Mouse (Mus musculus): ENCODE results near the gene Ctla4. TPM values are rescaled to one million over a fixed set of nuclear protein-coding genes. Genes with fewer than 3 reads are reported as not detected.

Ctla4 gene
- polyA plus RNA-seq (2017; shearing (Covaris generic)), result 100 to 1,000 TPM; 121 to 243 (median 214) TPM

DNA sequence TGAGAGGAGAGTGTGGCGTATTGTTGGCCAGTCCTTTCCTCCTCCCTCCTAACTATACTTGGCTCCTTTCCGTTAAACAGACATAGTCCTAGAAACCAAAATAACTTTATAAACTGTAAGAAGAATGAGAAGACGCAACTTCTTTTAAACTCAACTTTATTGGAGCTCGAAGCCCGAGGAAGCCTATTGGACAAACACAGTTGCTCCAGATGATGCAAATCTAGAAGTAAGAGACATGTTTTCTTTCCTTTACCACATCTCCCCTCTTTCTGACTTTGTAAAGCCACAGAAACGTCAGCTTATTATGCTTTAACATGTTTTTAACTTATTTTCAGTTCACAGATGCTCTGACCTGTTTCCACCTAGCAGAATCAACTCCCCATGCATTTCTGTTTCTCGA lies at the start of gene Ctla4:
Gene Ctla4 (plus strand): TSS at position 20 of the 400 bp plus-strand sequence.
- peak; percentile 49 for ATAC-seq

DNA sequence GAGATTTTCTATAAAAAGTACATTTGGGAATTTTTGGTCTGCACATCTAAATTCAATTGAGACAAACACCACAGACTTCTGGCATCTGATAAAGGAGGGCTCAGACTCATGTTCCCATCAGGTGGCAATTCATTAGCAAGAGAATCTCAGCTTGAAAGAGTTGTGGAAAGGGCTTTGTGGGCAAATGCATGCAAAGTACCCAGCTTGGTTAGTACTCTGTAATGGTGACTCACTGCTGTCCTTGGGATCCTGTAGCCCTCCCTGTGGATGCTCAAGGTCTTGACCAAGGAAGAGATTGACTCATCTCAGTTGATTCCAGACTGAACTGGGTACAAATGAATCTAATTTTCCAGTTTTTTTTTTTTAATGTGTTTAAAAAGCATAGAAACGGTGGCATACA lies 47.6 kb upstream of the Ctla4 start:
- ATAC-seq, result no peak

DNA sequence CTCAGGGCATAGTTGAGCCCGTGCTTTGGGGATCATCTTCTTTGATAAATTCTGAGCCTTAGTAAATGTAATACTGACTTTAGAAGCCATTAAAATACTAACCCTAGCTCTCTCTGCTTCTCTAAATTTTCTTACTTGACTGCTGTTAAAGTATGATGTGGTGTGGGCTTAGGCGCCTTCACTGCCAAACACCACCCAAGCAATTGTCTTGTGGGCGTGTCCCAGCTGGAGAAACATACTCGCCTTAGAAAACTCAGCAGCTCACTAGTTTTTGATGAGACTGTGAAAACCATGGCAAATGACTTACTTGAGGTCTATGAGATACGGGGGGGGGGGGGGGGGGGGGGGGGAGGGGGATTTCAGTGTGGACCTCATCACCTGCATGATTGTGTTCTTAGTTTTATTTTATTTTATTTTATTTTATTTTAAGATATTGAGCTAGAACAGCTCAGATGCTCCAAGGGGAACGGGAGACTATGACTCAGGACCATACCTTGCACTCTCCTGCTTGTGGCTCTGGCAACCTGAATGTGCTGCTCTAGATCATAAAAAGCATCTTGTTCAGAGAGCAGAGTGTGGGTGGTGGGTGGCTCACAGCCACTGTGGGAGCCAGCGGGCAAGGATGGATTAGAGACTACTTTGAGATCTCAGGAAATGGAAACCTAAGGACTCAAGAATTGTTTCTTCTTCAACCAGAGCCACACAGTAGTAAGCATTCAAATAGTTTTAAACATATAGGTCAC lies 41.3 kb upstream of the Ctla4 start:
- ATAC-seq, result no peak

DNA sequence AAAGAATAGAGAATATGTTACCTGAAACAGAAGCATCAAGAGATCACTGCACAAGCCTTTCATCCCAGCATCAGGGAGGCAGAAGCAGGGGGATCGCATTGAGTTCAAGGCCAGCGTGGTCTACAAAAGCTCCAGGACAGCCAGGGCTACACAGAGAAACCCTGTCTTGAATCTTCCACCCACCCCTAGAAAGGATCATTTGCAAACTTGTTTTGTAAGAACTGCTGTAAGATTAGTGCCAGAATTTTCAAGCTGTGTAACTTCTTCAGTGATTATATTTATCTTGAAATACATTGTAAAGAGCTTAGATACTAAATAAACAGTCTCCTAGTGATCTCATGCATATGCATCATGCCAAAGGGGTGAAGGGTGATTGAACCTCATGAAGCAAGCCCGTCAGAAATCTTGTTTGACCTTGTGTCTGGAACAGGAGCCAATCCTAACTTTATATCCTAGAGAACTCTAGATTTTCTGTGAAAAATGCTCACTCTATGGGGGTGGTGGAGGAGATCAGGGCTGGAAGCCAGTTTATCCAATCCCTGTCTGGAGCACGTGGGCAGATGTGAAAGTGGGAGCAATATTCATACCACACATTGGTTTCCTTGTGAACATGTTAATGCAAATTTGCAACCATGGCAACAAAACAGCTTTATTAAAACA lies 40.1 kb upstream of the Ctla4 start:
- ATAC-seq, result no peak

DNA sequence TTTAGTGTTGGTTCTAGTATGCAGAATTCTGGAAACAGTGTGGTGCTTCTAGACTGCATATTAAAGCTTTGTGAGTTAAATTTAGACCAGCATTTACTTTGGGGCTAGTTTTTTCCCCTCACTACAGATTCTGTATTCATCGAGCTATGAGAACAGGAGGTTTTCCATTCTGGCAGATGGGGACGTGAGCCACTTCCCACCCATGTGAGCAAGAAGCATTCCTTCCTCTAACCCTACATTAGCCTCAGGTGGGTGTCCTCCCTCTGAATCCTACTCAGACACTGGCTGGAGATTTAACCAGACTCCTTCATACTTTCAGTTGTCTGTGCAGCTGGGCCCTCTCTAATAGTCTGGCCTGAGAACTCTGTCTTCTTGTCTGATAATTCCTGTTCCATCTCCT lies 37.7 kb upstream of the Ctla4 start:
- ATAC-seq, result no peak

DNA sequence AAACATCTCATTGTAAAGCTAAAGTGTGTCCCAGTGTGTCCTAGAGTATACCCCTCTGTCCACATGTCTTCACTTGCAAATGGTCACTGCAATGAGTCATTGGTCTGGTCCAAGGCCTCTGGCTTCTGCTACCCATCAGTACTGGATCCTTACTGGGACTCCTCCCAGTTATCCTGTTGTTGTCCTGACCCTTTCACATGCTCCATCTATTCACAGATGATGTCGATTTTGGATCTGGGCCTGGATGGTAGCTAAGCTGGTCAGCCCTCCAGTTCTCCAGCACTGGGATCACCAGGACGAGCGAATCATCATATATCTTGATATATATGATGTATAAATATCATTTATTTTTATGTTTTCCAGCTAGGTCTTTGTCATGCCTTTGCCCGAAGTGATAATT lies 37.0 kb upstream of the Ctla4 start:
- no peak for ATAC-seq

DNA sequence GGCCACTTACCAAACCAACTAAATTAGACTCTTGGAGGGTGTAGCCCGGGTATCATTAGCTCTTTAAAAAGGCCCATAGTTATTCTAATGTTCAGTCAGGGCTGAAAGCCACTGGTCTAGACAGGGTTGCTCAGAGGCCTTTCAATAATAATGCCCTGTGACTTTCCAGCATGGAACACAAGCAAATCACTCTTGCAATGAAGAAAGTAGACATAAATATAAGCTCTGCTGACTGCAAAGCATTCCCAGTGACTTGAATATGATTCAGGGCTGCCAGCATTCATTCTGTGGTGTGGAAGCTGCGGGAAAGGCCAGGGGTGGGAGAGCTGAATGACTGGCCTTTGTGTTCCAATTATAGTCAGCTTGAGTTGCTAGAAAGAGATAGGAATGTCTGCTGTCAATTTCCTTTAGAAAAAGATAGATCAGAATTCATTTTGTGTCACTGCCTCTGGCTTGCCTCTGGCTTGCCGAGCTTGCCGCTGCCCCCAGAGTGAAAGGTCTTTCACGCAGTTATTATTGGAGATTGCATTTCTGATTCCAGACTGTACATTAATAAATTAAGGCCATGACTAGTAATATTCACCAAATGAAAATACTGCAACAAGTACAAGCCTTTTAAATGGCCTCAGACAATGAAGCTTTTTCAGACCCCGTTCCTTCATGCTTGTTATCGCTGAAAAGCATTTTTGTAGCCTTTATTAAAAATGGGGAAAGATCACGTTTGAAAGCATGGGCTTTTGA lies 35.6 kb upstream of the Ctla4 start:
- ATAC-seq, result no peak

DNA sequence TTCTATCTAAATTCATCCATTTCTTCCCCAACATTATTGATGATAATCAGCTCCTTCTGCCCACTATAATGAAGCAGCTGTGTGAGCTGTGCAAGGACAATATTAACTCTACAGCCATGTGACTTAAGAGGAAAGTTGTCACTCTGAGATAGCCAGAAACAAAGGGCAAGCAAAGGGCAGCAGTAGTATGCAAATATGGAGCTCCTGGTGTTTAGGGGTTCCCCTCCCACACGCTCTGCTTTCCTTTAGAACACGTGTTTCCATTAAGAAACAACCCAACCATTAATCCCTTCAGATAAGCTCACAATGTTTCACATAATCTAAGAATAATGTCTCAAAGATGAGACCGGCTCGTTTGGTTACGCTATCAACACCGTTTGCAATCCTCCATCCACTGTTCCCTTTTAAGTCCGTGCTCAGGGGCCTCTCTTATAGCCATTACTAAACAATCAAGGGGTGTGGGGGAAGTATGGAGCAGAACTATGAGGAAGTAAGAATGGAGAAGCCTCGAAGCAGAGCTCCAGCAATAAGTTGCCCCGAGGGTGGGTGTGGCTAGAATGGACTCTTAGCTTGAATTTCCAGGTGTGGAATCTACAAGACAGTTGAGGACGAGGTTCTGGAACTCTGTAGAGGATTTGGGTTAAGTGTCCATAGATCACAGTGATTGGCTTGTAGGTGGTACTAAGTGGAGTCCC lies 34.6 kb upstream of the Ctla4 start:
- ATAC-seq, result no peak

DNA sequence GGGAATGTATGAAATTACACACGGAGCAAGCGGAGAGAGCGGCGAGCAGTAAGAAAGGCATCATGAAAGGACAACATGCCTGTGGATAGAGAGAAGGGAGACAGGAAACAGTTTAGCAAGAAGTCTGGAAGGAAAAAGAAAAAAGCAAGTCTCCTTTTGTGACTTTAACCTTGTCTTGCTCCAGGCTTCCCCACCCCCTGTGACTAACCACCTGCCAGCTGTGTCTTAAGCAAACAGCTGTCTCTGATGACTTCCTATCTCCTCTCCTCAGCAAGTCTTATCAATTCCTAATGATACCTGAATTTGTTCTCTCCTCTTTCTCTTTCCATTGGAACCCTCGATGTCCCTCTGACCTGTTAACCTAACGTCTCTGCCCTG lies 34.0 kb upstream of the Ctla4 start:
- ATAC-seq, result no peak

DNA sequence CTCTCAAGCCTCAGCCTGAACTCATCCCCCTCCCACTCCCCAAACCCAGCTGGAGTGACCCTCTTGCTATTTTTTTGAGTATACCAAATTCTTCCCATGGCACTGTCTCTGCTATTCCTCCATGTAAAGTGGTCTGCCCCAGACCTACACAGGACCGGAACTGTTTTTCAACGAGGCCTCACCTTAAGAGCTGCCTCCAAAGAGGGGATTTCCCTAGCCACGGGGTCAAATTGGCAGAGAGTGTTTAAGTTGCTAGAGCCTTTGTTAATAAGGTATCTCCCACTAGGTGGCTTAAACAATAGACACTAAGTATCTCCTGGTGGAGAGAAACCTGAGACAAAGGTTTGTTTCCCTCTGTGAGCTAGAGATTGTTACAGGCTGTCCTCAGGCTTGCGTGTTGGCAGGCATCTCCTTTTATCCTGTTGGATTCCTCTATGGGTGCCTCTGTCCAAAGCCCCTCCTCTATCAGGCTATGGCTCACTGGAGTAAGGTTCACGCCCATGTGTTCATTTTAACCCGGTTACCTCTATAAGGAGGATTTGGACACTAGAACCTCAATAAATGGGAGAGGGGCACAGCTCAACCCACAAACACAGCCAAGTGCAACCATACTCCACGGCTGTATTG lies 33.4 kb upstream of the Ctla4 start:
- ATAC-seq, result peak; percentile 88

DNA sequence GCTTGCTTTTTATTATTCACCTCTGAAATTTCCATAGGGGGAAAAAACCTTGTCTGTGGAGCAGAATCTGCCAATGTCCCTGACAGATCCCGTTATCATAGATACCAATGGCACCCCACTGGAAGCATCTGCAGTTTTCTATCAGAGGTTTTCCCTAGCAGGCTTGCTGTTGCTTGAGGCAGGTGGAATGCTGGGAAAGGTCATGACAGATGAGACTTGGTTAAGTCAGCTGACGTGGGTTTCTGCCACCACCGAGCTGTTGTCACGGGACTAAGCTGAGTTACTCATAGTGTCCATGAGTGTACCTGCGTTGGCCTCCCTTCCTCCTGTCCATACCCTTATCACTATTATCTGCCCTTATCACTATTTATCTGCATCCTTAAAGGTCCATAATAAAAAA lies 32.8 kb upstream of the Ctla4 start:
- ATAC-seq, result peak; percentile 36

DNA sequence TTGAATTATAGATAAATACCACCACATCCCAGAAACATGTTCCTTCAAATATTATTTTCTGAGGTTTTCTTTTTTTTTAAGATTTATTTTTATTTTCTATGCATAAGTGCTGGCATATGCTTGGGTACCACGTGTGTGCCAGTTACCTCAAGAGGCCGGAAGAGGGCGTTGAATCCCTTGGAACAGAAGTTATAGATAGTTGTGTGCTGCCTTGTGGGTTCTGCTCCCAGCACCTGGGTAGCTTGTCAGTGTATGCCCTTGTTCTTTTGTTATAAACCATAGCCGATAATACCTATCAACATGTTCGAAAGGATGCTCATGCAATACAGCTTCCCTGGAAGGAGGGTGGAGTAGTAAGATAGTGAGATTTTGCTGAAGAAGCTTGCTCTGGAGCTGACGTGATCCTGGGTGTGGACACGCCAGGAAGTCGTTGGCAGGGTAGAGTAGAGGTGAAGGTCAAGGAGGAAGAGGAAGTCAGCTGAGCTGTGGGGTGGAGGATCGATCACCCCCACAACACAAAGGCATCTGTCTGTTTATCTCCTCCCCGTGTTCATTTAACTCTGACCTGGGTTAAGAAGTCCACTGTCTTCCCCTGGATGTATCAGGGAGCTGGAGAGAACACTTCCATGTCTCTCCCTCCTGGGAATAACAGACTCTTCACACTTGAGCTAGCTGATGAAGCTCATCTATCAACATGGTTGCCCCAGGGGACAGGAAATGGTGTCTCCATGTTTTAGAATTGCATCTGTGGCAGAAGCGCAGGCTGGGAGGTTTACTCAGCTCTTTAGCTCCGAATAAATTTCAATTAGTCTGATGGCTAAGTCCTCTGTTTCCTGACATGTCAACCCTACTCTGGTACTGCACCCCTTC lies 29.2 kb upstream of the Ctla4 start:
- ATAC-seq, result no peak

DNA sequence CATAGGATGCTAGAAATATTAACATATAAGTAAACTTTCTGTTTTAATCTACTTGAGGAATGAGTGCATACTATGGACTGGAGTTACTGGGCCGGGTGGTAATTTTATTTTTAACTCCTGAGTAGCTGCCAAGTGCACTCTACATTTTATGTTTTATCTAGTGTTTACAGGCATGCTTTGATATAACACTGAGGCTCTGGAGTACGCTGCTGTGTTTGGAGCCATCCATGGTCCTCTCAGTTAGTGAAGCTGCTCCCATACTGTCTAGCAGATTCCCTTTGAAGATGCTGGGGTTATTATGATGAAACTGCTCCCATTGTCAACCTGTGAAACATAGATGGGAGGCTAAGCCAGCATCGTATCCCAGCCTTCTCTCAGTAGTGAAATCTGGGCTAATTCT lies 27.6 kb upstream of the Ctla4 start:
- no peak for ATAC-seq

DNA sequence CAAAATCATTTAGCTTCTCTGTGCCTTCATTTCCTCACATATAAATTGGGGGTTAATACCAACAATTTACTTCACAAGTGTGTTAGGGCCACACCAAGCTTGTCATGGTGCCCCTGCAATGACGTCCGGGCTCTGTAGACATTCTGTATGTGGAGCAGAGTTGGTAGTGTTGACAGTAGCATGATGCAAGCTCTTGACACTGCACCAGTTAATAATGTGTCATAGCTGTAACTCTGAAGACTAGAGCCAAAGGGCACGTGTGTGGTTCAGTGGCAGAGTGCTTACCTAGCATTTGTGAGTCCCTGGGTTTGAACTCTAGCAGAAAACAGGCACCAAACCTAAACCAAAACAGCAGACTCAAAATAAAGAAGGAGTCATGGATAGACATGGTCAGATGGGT lies 27.0 kb upstream of the Ctla4 start:
- no peak for ATAC-seq

DNA sequence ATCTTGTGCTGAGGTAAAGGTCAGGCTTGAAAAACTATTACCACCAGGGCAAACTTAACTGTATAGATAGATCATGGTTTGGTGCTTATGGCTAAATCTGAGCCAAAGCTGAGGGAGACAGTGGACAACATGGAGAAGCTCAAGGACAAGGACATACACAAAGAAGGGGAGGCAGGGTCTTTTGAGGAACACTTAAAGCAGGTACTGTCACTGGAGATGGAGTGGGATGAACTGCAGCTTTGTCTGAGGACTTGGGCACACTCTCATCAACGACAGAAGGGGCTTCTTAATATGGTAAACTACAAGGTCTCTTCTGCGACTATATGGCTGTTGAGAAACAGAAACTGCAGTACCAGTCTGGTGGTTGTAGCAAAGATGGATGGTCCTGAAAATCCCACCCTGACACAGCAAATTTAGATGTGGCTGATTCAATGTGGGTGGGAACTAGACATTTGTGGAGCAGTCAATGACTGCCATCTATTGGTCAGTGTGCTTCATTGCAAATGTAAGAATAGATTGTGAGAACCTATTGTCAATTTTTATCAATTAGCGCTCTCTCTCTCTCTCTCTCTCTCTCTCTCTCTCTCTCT lies 26.3 kb upstream of the Ctla4 start:
- peak; percentile 64 for ATAC-seq

DNA sequence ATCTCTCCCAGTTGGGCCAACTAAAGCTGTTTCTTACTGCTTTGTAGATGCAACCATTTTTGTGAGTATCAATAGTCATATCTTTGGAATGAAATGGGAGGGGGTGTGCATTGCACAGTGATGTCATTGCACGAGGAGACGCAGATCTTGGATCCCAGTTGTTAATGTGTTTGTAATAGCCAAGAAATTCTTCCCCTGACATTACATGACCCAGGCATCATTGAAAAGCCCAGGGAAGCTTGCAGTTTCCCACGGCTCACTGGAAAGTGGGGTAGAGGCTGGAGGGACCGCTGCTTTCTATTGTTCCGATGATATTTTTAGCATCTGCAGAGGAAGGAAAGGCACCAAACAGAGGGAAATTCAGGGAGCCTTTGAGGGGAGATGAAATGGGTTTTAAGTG lies 25.8 kb upstream of the Ctla4 start:
- no peak for ATAC-seq

DNA sequence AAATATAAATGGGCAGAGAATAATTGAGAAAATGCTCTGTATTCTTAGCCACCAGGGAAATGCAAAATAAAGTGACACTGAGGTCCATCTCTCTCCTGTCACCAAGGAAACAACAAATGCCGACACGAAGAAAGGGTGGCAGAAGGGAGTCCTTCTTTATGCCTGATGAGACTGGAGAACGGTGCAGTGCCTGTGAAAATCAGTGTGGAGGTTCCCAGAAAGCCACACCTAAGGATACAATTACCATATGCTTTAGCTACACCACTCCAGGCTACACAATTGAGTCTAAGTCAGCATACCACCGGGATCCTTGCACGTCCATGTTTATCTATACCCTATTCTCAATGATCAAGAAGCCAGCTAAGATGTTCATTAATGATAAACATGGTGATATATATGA lies 25.4 kb upstream of the Ctla4 start:
- ATAC-seq, result no peak

DNA sequence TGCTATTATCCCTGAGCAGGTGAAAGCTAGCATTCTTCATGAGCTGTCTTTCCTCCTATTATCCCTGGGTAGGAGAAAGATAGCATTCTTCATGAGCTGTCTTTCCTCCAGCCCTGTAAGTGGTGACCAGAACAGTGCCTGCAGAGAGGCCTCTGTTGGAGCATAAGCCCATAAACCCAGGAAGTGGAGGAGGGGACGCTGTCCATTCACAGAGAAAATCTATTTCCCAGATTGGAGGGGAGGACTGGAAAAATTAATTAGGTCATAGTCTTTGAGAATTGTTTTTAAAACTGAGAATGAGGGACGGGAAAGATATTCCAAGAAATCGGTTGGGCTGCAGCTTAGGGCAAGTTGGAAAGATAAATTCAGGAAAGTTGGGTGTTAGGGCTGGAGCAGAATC lies 24.3 kb upstream of the Ctla4 start:
- no peak for ATAC-seq

DNA sequence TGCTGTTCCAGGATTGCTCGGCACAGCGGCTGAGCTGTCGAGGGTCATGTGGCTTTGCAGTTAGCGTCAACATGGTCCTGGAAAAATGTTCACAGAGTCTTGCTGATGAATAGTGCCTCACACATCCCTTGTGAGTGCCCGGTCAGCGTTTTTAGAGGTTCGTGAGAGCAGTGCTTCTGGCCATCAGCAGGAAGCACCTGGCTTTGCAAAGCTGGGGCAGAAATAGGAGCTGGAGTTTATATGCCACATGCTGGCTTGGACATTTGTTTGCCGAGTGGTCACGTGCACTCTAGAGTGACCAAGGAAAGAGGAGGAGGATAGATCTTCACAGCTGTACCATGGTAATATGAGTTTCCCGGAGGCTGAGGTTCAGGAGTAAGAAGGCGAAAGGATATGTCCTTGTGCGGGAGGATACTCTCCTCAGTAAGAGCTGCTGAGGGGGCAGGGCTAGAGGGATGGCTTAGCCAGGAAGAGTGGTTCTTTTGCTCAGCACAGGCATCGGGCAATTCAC lies 23.8 kb upstream of the Ctla4 start:
- ATAC-seq, result peak; percentile 19

DNA sequence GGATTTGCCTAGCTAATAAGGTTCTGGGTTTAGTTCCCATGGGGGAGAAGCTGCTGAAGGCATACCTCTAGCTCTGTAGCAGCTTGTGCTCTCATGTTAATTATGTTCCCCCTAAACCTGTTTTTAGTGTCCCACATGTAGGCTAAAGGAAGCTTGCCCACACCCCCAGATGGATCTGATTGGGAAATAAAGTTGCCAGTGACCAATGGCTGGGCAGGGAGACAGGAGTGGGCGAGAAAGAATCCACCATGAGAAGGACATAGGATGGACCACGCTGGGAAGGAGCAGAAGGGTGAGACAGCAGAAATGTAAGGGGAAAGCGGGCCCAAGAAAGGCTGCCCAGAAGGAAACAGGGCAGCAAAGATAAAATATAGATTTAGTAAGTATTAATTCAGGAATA lies 23.1 kb upstream of the Ctla4 start:
- no peak for ATAC-seq

DNA sequence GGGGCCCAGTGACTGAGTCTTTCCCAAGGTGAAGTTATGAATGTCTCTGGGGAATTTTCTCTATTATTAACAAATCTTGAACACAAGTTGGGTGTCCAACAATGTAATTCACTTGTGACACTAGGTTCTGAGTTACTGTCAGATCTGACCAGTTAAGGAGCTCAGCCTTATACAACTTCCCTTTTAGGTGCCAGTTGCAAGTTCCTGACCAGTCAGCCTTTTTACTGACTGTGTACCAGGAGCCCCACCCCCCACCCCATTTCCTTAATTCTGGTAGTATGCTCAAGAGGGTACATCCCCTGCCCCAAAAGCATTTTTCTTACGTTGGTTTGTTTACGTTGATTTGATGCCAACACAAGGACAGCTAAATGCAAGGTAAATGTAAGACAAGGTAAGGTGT lies 21.6 kb upstream of the Ctla4 start:
- no peak for ATAC-seq

Data from inflammation-experienced regulatory T-cells, adult 6 months (primary cell).